Mouse (Mus musculus) megakaryocyte, embryonic 14.5 days (primary cell): ENCODE results near the gene Eepd1.

ENCODE experiments used
- FLI1 ChIP-seq: IDR thresholded peaks from 2 replicates; pipeline ENCODE4 v1.6.1; 2012; ENCODE audit warnings: low read length, inconsistent platforms, mixed read lengths
- GATA1 ChIP-seq: IDR thresholded peaks from 3 replicates; pipeline ENCODE4 v1.6.1; 2012; ENCODE audit warnings: mixed read lengths, low read length, inconsistent platforms, borderline replicate concordance

DNA sequence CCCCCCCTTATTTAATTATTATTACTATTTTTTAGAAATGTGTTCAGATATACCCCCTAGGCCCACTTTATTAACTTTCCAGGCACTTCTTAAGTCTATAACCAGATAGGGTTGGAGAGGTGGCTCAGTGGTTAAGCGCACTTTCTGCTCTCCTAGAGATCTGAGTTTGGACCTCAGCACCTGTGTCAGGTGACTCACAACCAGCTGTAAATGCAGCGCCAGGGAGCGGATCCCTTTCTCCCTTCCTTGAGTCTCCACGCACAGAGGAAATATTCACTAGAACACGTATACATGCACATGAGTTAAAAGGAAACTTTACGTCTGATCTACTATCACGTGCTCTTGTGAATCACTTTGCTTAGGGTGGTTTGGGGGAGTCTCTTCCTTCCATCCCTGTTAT, 88.7 kb downstream of the Eepd1 start:
- TF ChIP-seq GATA1: no peak
- TF ChIP-seq FLI1: no peak
